Mouse (Mus musculus) CD4-positive, CD25-positive, alpha-beta regulatory T cell, adult 2 months (primary cell): ENCODE measurements around the gene Ndufaf3.
"Not testable (repeated sequence)": the region's sequence is repeated elsewhere in the genome, so short reads cannot be mapped to it uniquely, and the experiment has no call there.

ENCODE experiments used
- DNase-seq: peaks from one replicate; pipeline ENCODE4 v3.0.0-alpha.2; 2012; ENCODE audit warnings: low read depth, low spot score

The Ndufaf3 gene

DNA sequence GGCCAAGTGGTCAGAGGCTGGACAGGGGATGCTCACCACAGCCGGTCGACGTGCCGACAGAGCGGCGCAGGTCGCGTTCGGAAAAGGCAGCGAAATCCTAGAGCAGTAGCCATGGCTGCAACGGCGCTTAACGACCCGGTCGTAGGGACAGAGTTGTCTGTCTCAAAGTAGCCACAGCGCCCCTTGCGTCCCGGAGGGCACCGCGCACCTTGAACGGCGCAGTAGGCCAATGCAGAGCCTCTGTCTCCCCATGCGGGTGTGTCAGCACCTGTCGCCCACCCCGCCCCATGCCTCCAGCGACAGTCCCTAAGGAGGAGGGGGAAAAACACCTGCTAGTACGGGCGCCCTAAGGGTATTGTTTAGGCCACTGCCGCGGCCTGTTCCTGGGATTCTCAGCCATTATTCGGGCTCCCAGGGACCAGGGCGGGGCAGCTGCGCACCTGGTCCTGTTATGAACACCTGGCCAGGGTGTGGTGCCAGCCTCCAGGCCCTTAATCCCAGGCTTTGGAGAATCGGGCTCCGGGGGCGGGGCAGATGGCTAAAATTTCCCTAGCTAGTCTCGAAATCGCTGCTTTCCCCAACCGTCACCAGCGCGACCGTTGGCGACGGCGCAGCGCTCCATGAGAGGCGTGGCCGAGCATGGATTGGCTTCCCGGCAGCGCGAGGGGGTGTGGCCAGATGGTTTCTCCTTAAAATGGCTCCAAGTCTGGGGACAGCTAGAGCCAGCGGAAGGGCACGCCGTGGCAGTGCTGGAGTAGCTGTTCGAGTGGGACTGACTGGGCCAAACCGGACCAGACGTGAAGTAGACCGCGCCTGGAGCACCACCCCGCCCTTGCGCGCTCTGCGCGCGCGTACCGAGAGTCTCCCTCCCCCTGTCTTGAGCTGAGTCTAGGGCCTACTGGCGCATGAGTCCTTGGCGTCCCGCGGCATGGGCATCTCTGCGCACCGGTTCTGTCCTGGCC is at the start of gene Ndufaf3:
Ndufaf3 (minus strand) TSS at position 620 of the 962 bp plus-strand sequence.
- peak; percentile 97 for DNase-seq

DNA sequence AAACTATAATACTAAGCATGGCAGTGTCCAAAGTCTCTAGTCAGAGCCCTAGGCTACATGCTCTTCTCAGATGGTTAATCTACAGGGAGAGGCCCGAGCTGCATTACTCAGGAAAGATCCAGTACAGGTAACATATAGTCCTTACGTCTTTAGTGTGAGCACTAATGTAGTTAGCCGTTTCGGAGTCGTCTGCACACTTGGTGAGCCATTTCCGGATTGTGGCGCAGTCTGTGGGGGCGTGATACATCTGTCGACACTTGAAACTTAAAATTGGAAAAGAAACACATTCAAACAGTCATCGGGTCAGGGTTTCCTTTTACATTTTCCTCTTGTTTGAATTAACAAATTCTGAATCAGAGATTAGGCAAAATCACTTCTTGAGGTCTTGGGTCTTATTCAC is 44.3 kb upstream of the Ndufaf3 start:
- DNase-seq, result no peak

DNA sequence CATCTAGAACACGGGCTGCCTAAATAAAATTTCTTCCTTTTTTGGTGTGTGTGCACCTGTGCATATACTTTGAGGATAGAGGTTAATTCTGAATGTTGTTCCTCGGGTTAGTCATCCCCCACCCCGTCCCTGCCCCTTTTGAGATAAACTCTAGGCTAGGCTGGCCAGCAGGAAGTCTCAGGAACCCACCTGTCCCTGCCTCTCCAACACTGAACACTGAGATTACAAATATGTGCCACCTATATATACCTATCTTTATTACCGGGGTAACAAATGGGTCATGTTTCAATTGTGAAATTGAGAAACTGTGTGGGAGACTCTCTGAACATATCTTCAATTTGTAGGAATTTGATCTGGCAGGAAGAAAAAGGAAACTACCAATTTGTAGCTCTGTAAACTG is 41.7 kb upstream of the Ndufaf3 start:
- DNase-seq, result no peak

DNA sequence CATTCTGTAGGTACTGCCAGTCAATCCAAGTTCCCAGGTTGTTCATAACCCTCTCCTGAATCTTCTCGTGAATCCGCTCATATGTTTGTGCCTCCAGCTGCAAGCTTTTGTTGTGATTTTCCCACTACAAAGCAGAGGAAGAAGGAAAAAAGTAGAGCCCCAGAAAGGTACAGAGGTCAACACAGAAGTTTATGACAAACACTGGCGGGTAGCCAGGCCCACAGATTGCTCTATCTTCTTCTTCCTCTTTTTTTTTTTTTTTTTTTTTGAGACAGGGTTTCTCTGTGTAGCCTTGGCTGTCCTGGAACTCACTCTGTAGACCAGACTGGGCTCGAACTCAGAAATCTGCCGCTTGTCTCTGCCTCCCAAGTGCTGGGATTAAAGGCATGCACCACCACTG is 40.7 kb upstream of the Ndufaf3 start:
- not testable (repeated sequence) for DNase-seq

DNA sequence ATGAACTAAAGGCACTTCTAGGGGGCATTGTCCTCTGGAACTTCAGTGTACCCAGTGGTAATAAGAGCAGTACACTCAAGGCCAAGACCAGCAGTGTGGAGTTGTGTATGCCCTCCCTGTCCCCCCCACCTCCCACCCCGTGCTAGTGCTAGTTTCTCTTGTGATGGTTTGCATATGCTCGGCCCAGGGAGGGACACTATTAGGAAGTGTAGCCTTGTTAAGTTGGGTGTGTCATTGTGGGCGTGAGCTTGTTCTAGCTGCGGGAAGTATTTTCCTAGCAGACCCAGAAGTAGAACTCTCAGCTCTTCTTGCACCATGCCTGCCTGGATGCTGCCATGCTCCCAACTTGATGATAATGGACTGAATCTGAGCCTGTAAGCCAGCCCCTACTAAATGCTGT is 34.8 kb upstream of the Ndufaf3 start:
- DNase-seq, result no peak

DNA sequence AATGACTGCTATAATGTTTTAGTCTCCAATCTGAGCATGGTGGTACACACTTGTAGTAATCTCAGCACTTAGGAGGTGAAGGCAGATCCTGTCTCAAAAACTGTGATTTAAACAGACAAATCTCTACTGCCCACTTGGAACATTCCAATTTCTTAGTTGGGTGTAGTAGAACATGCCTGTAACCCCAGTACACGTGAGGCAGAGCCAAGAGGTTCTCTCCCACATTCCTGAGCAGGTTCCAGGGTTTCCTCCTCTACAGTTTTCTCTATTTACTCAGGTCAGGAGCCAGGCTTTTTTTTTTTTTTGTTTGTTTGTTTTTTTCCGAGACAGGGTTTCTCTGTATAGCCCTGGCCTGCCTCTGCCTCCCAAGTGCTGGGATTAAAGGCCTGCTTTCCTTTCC is 32.8 kb upstream of the Ndufaf3 start:
- no peak for DNase-seq

DNA sequence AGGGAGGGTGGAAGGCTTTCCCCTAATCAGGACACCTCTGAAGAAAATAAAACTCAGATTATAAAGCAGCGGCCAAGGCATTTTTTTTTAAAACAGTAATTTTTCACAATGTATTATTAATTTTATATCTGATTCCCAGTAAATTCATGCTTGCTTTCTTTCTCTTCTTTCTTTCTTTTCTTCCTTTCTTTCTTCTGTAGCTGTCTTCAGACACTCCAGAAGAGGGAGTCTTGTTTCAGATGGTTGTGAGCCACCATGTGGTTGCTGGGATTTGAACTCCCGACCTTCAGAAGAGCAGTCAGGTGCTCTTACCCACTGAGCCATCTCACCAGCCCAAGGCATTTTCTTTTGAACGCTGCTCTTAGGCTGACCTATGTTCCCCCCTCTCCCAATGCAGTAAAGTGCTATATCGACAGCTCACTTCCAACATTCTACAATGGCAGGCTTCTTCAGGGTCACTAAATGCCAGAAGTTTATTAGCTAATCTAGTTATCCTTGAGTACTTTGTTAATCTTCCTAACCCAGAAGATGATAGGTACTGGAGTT is 31.9 kb upstream of the Ndufaf3 start:
- DNase-seq, result no peak

DNA sequence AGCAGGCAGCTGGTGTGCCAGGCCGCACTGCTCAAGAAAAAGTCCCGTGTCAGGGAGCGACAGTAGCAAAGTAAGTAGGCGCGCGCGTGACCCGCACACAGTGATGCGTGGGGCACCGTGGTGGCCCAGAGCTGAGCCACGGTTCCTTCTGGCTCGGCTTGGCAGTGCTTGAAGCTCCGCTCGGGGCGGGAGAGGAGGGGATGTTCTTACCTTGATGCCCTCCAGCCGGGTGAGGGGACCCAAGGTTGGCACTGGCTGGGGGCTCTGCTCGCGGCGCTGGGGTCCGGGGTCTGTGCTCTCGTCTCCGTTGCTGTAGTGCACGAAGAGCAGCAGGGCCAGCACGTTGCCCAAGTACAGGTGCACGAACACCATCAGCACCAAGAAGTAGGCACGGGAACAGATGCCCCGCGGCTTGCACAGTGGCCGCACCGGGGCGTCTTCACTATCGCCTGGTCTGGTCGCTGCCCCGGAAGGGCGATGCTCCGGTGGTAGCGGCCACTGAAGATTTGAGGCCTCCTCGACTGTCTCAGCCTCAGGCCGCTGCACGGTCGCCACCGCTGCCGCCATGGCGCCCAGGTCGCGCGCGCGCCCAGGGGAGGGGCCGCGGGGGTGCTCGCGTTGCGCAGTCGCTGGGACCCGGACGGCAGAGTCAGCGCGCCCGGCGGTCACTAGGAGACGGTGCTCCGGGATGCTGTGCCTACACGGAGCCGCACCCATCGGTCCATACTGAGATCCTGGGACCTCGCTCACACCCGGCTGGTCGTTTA is 29.9 kb upstream of the Ndufaf3 start, which contains the start of gene P4htm:
P4htm (minus strand) TSS at position 670 of the 767 bp plus-strand sequence.
- DNase-seq, result peak; percentile 76

DNA sequence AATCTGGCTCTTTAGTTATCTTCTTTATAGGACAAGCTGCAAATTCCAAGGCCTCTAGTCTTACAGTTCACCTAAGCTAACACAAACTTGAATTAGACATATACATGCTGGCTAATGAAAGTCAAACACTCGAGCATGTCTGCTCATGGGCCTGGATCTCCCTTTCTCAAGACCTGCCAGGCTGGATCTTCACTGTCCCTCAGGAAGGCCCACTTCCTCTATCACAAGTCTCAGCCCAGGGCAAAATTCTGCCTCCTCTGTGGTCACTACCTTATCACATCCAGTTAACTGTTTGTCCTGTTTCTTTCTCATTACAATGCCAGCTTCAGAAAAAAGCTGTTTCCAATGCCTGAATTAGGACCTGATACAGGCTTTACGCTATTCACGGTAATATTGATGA is 27.1 kb upstream of the Ndufaf3 start:
- no peak for DNase-seq

DNA sequence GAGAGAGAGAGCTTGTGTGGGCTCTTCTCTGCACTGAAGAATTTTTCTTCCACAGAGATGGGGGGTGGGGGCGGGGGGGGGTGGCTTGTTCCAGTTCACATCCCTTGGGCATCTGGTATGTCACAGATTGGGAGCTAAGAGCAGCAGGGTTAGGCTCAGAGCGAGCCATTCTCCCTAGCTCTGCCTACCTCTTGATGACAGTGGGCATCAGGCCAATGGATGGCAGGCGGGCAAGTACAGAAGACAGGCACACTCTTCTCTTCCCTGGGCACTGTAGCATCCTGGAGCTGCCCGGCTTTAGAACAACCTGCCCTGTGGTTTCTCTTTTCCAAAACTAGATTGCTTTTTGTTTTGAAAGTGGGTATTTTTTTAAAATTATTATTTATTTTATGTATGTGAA is 24.2 kb upstream of the Ndufaf3 start:
- DNase-seq, result no peak

DNA sequence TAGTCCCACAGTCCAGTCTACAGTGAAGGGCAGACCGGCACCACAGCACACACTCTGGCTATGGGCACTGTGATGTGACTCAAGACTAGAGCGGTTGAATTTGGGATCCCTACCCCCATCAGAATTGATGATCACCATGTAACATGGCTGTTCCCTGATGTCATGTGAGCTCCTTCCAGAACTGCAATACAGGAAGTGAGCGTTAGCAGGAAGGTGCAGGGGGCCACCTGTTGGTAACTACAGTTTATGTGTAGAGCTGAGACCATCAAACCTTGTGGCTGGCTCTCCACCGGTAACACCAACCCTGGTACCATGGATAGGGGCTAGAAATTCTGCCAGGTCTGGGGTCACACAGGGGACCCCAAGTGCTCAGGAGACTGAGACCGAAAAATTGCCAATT is 22.0 kb upstream of the Ndufaf3 start:
- DNase-seq, result peak; percentile 59

DNA sequence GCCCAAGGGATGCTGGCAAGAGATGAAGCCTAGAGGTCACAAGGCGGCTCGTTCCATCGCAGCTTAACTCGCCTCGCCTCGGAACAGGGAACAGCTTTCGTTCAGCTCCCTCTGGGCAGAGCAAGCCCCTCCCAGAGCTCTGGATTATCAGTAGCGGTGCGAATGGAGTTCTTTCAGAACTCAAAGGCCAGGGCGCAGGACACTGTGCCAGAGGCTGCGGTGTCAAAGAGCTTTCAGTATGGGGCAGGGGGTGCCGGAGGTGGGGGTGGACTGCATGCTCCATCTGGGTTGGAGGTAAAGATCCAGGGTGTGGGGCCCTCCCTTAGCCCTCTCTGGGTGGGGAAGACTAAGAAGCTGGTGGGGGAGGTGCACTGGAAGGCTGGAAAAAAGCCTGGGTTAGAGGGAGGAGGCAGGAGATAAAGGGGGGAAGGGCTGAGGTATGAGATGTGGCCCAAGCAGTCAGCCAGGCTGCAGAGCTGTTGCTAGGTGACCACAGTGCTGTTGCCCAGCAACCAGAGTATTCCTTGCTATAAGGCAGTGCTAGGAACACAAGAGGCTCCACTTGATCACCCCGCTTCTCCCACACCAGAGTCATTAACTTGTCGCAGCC is 20.4 kb upstream of the Ndufaf3 start:
- DNase-seq, result no peak

DNA sequence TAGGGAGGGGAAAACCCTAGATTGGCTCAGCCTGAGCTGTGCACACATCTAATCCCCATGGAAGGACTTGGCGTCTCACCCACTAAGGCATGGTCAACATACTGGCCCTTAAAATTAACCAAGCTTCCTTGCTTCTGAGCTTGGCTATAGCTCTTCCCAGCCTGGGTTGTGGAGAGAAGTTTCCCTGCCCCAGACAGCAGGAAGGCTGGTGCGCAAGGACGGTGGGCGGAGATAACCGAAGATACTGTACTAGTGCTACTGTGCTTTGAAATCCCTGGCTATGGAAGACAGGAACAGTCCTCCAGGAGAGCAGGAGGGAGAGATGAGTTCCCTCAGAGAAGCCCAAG is 12.1 kb upstream of the Ndufaf3 start:
- DNase-seq, result no peak

DNA sequence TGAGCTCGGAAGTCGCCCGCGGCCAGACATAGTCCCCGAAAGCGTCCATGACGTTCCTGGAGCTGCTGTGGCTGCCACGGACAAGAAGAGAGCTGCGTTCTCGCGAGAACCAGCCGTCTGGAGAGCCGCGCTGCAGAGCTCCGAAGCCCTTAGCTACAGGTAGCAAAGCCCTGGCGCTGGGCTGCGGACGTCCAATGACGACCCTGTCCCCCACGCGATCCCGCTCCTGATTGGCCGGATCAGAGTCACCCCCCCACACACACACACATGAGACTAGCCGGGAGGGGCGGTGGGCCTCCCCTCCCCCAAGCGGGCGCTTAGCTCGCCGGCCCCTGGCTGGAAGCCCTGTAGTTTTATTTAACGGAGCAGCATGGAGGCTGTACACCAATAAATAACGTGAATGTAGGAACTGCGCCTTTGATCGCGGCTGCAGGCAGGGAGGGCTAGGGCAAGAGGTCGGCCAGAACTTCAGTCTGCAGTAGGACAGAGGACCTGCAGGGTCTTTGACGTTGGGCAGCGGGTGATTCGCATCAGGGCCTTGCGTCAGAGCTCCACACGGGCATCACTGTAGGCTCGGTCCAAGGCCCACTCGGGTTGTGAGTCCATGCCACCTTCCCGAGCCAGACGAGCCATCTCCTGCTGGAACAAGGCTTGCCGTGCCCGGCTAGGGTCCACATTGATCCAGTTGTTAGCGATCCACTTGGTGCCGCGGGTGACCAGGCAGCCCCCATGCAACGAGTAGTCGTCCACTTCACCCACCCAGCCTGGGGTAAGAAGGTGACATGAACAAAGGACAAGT is 11.5 kb upstream of the Ndufaf3 start, which contains the start of gene Wdr6:
Wdr6 (minus strand) TSS at position 195 of the 799 bp plus-strand sequence.
- DNase-seq, result peak; percentile 95

DNA sequence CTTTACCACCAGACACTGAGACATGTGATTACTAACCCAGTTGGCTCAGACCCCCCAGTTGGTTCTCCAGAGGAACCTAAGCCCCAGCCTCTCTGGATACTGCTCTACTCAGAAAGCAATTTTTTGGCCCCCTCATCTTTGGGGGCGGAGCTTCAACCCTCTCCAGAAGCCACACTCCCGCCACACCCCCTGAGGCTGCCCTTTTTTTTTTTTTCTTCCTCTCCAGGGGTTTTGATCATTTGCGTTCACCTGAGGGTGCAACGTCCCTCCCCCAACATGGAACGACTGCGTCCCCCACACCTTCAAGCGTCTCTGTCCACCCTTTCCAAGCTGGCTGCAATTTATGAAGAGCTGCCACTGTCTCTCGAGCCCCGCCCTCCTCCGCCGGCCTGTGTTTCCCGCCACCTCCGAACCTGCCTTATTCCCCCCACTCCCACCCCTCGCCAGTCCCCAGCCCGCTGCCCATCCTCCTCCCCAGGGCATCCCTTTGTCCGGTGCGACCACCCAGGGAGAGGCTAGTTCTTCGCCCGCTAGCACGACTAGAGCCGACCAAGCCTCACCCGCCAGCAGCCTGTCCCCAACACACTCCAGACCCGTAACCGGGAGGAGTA is 10.8 kb upstream of the Ndufaf3 start:
- peak; percentile 59 for DNase-seq

DNA sequence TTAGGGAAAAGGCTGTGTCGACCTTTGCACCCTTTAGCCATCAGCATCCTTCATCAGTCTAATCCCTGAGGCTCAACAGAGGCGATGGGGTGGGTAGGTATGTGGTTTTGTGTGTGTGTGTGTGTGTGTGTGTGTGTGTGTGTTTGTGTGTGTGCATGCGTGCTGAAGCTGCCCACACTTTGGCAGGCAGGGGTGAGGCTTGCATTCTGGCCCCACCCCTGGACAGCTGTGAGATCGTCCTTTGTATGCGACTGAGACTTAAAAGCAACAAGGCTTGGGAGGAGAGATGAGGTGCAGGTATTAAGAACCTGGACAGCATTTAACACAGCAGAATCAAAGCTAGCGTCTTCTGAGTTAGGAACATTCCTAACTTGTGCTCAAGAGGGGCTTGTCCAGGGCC is 9.8 kb upstream of the Ndufaf3 start:
- no peak for DNase-seq

DNA sequence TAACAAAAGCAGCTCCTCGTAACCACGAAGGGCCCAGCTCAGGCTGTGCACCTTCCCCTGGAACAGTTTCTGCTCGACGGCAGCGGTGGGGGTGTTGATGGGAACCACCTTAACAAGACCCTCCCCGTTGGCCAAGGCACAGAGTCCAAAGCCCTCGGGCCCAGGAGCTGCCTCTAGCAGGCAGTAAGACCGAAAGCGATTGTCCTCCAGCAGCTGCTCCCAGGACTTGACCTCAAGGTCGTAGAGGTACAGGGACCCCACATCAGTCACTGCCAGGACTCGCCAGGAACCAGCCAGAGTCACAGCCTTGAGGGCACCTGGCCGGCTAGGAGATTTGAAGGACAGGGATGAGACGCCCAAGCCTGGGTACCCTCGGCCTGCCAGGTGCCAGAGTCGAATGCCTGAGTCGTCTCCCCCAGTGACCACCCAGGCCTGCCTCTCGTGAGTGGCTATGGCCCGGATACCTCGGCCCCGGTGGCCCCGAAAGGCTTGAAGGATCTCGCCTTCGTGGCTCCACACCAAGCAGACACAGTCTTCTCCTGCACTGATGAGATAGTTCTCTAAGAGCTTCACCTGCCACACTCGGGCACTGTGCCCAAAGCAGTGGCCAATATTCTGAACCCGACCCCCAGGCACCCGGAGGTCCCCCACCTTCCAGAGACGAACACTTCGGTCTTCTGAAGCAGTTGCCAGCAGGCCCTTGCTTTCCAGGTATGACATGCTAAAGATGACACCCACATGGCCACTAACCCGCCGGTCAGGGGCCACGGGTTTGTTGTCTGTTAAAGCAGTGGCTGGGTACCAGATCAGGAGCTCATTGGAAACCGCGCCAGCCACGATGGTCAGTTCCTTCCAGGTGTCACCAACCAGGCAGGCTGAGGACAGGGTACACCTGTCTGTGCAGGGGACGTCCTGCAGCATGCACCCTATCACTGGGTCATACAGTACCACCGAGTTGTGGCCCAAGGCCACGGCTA is 8.4 kb upstream of the Ndufaf3 start:
- DNase-seq, result no peak

DNA sequence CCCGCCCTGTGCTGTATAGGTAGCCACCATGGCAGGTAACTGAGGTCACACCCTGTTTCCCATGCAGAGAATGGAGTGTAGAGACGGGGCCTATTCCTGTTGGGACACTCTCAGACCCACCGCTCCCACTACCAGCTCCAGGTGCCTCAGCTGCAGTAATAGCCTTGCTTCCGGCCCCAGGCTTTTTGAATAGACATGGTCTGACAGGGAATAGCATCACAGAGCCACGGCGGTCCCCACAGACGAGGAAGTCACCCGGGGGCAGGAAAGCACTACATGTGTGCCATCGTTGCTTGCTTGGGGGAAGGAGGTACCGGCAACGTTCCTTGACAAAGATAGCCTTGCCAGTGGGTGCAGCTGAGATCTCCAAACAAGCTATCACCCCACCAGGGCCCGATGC is 7.7 kb upstream of the Ndufaf3 start:
- DNase-seq, result no peak
